Mouse (Mus musculus) stomach, embryonic 14.5 days (tissue): ENCODE measurements at regions not wholly inside any gene's neighbourhood (a gene's known extent, or its start where the extent isn't known, plus 50 kb on each side); places are given as distances from the start of the nearest gene placed in this dataset.

Source experiments
- ATAC-seq: fragments of 200-750 bp; cut with Nextera tagmentation; 2 replicates; pipeline ENCODE4 v1.8.0; 2017; ENCODE audit warnings: low read depth, moderate TSS enrichment; ENCODE audit not compliant: insufficient number of reproducible peaks, insufficient read depth, low FRiP score
- H3K27ac ChIP-seq: fragments of 300-500 bp; sonication (generic); 2 replicates; pipeline ENCODE4 v1.5.1; 2014; ENCODE audit warnings: mild to moderate bottlenecking, low read length, moderate library complexity, mixed read lengths
- H3K27me3 ChIP-seq: fragments of 300-500 bp; sonication (generic); 2 replicates; pipeline ENCODE4 v1.6.1; 2014; ENCODE audit warnings: low read length, control low read depth, mixed read lengths; ENCODE audit not compliant: control insufficient read depth, insufficient read depth
- H3K36me3 ChIP-seq: fragments of 300-500 bp; sonication (generic); 2 replicates; pipeline ENCODE4 v1.6.1; 2014; ENCODE audit warnings: mild to moderate bottlenecking, control low read depth, low read length, moderate library complexity, mixed read lengths; ENCODE audit not compliant: control insufficient read depth, insufficient read depth
- H3K4me1 ChIP-seq: fragments of 300-500 bp; sonication (generic); 2 replicates; pipeline ENCODE4 v1.6.1; 2014; ENCODE audit warnings: low read length, control low read depth, mixed read lengths; ENCODE audit not compliant: control insufficient read depth, insufficient read depth
- H3K4me2 ChIP-seq: fragments of 300-500 bp; sonication (generic); replicated peaks from 2 replicates; pipeline ENCODE4 v1.6.1; 2014; ENCODE audit warnings: low read depth, low read length, control low read depth
- H3K4me3 ChIP-seq: fragments of 300-500 bp; sonication (generic); 2 replicates; pipeline ENCODE4 v1.5.1; 2014; ENCODE audit warnings: low read depth, low read length, control low read depth
- H3K9ac ChIP-seq: fragments of 300-500 bp; sonication (generic); replicated peaks from 2 replicates; pipeline ENCODE4 v1.6.1; 2014; ENCODE audit warnings: low read depth, mild to moderate bottlenecking, control low read depth, low read length, moderate library complexity, mixed read lengths
- H3K9me3 ChIP-seq: fragments of 300-500 bp; sonication (generic); 2 replicates; pipeline ENCODE4 v1.6.1; 2016; ENCODE audit warnings: low read depth, low read length, control low read depth; ENCODE audit not compliant: control insufficient read depth
- WGBS: fragments of 180-500 bp; shearing (Covaris S2); extraction: QIAGEN DNeasy Blood & Tissue Kit; methylation state at CpG from one replicate; pipeline ENCODE4 v1.1.7; 2014; 5-methylcytosine and 5-hydroxymethylcytosine counted together

DNA sequence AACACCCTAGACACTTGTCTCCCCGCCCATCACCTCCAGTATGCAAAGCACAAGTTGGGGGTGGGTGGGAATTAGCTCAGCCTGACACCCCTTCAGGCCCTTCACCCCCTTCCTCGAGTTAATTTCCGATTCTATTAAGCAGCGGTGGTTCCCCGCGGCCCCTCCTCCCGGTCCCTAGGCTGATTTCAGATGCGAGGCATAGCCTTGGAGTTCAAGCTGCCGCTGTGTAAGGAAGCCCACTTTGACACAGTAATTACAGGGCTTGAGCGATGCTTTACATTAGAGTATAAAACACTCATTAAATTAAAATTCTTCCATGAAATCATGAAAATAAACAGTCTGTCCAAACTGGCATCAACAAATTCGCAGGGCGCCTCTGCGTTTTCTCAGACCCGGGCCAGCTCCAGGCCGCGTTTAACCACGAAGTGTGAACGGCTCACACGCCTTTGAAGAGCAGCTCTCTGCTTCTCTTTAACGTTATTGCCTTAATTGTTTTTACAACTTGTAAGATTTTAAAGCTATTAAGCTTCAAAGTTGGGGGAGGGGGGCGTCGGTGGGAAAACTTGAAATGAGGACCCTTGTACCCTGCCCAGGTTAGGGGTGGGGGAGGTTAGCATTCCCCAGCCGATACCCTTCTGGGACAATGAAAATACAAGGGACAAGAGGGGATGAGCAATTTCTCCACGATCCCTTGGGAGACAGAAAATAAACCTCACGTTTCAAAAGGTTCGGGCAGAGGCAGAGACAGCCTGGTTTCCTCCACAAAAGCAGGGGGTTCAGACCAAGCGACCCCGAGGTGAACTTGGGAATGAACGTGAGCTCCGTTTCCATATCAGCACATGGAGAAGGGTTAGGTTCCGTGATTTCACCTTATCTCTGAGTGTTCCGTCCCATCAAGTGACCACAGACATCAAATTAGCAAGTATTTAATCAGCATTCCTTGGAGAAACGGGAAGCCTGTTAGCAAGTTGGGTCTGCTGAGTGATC is 114.4 kb downstream of the Dicer1 start:
- 9% methylated on average over 33 of the region's 33 CpGs for WGBS
- Histone ChIP-seq H3K4me2 (peak overlapping the region; percentile 15; the same call in 1 of the 2 replicates), H3K27me3 (no peaks in the 10 kb centered on the region), H3K4me1 (peaks cover 8% of the 10 kb centered on the region; the same call in 1 of the 2 replicates), H3K4me3 (no peak overlapping the region), H3K9ac (no peak overlapping the region), H3K9me3 (no peaks in the 10 kb centered on the region), H3K36me3 (no peaks in the 10 kb centered on the region), H3K27ac (no peak overlapping the region)
- 0 out of 2 replicates have a peak, but pooled peaks have one; percentile 58 for ATAC-seq

DNA sequence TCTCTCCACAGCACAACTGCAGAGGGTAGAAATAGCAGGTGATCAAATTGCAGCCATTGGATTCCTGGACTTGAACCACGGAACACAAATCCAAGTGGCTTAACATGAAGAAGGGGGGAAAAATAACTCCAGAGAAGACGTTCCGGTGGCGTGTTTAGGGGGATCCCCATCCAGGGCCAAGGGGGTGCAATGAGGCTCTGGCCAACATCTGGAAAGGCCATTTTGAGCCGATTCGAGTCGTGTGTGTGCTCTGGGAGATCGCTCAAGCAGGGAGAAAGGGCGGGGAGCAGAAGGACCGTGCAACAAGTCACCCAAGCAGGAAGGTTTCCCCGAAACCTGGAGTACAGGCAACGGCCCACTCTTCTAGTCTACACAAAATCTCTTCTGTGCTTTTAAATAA is 115.3 kb downstream of the Dicer1 start:
- whole genome bisulfite sequencing = 48% methylated on average over 12 of the region's 12 CpGs
- Histone ChIP-seq H3K4me3 (no peak overlapping the region), H3K9me3 (no peaks in the 10 kb centered on the region), H3K36me3 (no peaks in the 10 kb centered on the region), H3K27ac (no peak overlapping the region), H3K4me1 (peaks cover 3% of the 10 kb centered on the region; the same call in 1 of the 2 replicates), H3K9ac (no peak overlapping the region), H3K27me3 (no peaks in the 10 kb centered on the region), H3K4me2 (no peak overlapping the region)
- ATAC-seq = no peak

DNA sequence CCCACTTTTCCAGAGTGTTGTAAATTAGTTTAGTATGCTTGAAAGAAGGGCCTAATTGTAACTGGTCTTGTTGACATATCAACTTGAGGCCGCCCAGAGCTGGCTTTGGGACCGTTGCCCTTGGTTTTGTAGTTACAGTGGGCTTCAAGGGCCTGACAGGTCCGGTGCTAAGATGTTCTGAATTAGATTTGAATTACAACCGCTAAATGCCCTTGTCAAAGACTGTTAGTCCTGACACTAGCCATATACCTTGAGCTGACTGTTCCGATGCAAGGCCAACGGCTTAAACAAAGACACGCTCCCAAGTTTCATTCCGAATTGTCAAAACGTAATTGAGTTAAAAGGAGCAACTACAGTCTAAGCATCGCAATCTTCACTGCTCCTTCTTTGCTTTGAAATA is 116.9 kb downstream of the Dicer1 start:
- WGBS = 68% methylated on average over 10 of the region's 10 CpGs
- Histone ChIP-seq H3K9me3 (no peaks in the 10 kb centered on the region), H3K27me3 (no peaks in the 10 kb centered on the region), H3K36me3 (no peaks in the 10 kb centered on the region), H3K4me1 (peaks cover 3% of the 10 kb centered on the region; the same call in 1 of the 2 replicates), H3K4me3 (no peak overlapping the region), H3K9ac (no peak overlapping the region), H3K4me2 (no peak overlapping the region), H3K27ac (no peak overlapping the region)
- ATAC-seq = no peak

DNA sequence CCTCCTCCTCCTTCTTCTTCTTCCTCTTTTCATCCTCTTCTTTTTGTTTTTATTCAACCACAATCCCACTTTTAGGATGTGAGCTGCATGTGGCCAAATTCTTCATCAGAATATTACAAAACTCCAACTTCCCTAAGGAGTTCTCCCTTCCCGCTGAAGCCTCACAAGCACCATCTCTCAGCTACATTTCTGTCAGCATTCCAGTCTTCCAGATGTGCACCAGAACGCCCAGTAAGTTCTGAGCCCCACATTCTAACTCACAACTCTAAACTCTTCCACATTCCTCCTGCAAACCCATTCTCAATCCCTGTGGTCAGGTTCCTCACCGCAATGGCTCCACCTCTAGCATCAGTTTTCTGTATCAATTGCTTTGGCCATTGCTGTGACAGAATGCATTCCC is 121.2 kb downstream of the Dicer1 start:
- 88% methylated on average over 3 of the region's 3 CpGs for WGBS
- Histone ChIP-seq H3K36me3 (no peaks in the 10 kb centered on the region), H3K4me2 (no peak overlapping the region), H3K4me3 (no peak overlapping the region), H3K9ac (no peak overlapping the region), H3K27ac (no peak overlapping the region), H3K4me1 (no peaks in the 10 kb centered on the region), H3K9me3 (no peaks in the 10 kb centered on the region), H3K27me3 (no peaks in the 10 kb centered on the region)
- ATAC-seq = no peak

DNA sequence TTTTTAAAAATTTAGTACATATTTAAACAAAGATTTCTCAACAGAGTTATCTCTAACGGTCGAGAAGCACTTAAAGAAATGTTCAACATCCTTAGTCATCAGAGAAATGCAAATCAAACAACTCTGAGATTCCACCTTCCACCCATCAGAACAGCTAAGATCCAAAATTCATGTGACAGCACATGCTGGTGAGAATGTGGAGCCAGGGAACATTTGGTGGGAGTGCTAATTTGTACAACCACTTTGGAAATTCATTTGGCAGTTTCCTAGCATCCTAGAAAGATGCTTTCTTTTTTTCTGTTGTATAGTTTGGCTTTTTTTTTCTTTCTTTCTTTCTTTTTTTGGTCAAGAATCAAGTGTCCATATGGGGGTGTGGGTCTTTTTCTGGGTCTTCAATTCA is 122.3 kb downstream of the Dicer1 start:
- H3K9ac ChIP-seq = no peak overlapping the region
- no peaks in the 10 kb centered on the region for H3K27me3 ChIP-seq
- no peak for ATAC-seq
- no peak overlapping the region for H3K4me2 ChIP-seq
- no peak overlapping the region for H3K4me3 ChIP-seq
- H3K36me3 ChIP-seq = no peaks in the 10 kb centered on the region
- 82% methylated on average over 2 of the region's 2 CpGs for WGBS
- no peaks in the 10 kb centered on the region for H3K4me1 ChIP-seq
- H3K27ac ChIP-seq = no peak overlapping the region
- H3K9me3 ChIP-seq = no peaks in the 10 kb centered on the region

DNA sequence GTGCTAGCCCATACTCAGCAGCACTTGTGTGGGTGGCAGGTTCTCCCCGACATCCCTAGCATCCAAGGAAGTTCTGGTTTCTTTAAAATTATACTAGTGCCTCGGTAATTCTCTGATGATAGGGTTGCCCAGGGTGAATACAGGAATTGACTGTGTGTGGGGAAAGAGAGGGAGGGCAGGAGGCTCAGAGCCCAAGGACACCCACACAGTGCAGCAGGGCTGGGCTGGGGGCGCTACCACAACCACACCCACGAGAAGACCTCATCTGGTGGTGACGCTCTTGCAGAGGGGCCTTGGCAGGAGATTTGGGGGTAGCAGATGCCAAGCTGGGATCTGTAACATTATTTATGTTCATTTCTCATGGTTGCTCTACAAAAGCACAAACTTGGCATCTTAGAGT is 125.7 kb downstream of the Dicer1 start:
- no peak overlapping the region for H3K9ac ChIP-seq
- no peaks in the 10 kb centered on the region for H3K36me3 ChIP-seq
- H3K4me1 ChIP-seq = no peaks in the 10 kb centered on the region
- no peak overlapping the region for H3K27ac ChIP-seq
- no peaks in the 10 kb centered on the region for H3K9me3 ChIP-seq
- no peak overlapping the region for H3K4me3 ChIP-seq
- no peak overlapping the region for H3K4me2 ChIP-seq
- no peaks in the 10 kb centered on the region for H3K27me3 ChIP-seq
- ATAC-seq = no peak
- WGBS = 88% methylated on average over 5 of the region's 5 CpGs

DNA sequence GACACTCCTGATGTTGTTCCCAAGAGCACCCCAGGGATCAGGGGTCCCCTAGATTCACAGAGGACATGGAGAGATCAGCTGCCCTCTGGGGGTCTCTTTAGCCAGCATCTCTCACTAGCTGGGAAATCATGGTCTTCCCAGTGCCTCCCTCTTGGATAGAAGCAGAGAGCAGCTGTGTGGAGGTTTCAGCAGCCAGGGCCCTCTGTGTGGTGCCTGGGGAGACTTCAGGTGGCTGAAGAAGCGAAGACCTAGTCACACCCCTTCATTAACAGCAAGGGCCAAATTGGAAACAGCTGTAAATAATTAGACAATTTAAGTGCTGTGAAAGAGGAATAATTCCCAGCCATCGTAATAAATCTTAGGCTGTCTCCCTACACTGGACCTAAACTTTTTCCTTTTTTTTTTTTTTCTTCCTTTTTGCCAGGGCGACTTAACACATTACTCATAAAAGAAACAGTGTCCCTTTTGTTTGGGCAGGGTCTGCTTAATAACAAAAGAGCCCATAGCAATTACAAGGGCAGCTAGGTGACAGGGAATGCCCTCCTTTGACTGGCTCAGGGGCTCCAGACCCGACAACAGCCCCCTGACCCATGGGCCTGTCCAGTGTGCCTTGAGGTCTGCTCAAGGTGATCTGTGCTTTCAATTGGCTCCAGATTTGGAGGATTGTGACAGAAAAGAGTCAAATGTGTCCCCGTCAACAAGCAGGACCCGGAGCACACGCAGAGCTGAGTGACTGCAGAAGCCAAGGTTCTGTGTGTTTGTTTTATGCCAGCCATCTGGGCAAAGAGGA is 127.7 kb downstream of the Dicer1 start:
- no peak for ATAC-seq
- H3K4me3 ChIP-seq = no peak overlapping the region
- H3K9me3 ChIP-seq = no peaks in the 10 kb centered on the region
- no peak overlapping the region for H3K27ac ChIP-seq
- H3K9ac ChIP-seq = no peak overlapping the region
- no peak overlapping the region for H3K4me2 ChIP-seq
- no peaks in the 10 kb centered on the region for H3K4me1 ChIP-seq
- WGBS = 57% methylated on average over 7 of the region's 7 CpGs
- no peaks in the 10 kb centered on the region for H3K36me3 ChIP-seq
- H3K27me3 ChIP-seq = no peaks in the 10 kb centered on the region

DNA sequence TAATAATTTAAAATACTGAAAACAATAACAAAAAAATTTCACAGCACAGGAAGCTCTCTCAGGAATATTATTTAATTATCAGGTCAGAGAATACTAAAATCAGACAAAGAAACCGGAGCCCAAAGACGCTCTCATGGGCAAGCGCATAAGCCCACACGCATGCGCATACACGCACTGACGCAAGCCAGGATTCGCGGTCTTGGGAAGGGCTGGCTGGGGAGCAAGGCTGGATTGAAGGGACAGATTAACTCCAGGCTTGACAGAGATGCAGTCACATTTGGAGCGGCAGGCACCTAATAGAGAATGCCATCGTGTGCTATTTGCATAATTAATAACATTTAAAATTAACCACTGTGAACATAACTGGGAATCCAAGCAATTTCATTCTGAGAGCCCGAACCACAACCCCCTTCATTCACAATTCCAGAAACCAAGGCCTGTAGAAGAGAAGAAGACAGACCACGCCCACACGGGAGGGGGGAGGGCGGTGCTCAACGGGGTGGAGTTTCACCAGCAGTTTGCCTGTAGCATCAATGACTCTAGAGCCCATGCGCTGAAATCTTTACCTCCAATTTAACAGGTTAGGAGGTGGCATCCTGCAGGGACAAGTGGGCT is 134.5 kb downstream of the Dicer1 start:
- Histone ChIP-seq H3K4me3 (no peak overlapping the region), H3K9me3 (0 out of 2 replicates have a peak, but pooled peaks cover 3% of the 10 kb centered on the region), H3K9ac (no peak overlapping the region), H3K4me2 (peak overlapping the region; percentile 39), H3K36me3 (no peaks in the 10 kb centered on the region), H3K27me3 (no peaks in the 10 kb centered on the region), H3K27ac (no peak overlapping the region), H3K4me1 (no peaks in the 10 kb centered on the region)
- 17% methylated on average over 17 of the region's 17 CpGs for WGBS
- peak; percentile 53; the same call in 1 of the 2 replicates for ATAC-seq
